Mouse (Mus musculus): ENCODE measurements around the gene Vegfa. TPM values are rescaled to one million over a fixed set of nuclear protein-coding genes. Genes with fewer than 3 reads are reported as not detected.
"Not testable (repeated sequence)": the region's sequence is repeated elsewhere in the genome, so short reads cannot be mapped to it uniquely, and the experiment has no call there.

Vegfa gene
- total RNA-seq, 2 experiments from 2014 or later: 416 to 698 TPM

DNA sequence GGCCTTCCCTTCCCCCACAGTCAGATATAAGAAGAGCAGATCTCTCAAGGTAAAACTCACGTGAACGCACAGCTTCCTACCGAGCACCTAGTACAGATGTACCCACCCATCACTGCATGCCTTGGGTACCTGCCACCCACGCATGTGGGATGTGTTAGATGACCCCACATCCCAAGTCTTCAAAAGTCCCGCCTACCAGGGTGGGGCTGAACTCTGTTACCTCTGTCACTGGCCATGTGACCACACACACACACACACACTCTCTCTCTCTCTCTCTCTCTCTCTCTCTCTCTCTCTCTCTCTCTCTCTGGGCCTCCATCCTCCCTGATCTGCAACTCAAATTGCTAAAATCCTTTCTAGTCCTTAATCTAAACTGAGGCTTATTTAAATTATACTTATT lies 27.7 kb downstream of the Vegfa start:
- no peak for DNase-seq (ENCODE audit: low spot score in 2 of 2)

DNA sequence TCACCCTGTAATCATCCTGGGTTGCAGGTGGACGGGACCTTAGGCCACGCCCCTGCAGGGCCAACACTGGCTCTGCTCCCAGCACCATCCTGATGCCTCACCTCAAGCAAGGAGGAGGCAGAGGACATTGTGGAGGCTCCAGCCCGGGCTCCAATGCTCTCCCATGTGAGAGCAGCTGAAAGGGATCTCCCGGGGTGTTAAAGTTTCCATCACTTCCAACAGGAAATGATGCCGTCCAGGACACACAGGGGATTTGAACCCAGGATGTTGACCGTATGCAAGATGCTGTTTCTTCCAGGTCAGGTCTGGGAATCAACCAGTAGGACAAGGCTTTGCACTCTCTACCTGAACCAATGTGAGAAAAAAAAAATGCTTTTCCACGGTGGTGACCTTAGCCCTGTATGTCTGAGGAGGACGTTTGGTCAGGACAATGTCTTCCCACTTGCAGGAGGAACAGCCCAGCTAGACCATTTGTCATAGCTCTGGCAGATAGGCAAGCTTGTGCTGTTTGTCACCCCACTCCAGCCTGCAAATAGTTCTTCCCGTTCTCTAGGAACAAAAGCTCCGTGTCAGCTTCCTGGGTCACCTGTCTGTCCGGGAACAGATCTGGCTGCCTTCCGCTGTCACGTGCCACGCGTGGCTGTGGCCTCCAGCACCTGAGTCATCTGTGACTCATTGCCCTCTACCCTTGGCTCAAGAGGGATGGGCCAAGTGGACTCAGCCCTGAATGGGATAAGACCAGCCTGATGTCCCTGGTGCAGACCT lies 28.3 kb downstream of the Vegfa start:
- peak; percentile 62 to 67 for DNase-seq (ENCODE audit: low spot score in 2 of 2)

DNA sequence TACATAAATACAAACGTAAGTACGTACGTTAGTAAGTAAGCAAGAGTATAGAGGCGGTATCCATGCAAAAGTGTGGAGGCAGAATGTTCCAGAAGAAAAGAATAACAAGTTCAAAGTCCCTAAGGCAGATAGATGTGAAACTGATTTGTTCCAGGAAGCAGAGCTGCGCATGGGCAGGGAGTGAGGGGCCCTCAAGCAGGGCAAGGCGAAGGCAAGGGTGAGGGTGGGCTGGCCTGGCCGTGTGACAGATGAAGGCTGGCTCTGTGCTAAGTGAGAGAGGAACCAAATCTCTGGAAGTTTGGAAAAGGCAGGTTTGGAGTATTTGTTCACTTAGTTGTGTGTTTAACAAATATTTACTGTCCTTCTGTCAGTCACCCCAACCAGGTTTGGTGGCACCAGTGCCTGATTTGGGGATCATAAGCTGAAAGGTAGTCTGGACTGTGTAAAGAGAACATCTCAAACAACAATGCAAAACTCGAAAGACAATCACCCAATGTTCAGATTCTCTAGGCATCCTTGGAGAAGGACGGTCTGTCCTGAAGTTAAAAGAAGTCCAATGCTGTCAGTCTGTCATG lies 32.7 kb downstream of the Vegfa start:
- DNase-seq (ENCODE audit: low spot score in 2 of 2): no peak

DNA sequence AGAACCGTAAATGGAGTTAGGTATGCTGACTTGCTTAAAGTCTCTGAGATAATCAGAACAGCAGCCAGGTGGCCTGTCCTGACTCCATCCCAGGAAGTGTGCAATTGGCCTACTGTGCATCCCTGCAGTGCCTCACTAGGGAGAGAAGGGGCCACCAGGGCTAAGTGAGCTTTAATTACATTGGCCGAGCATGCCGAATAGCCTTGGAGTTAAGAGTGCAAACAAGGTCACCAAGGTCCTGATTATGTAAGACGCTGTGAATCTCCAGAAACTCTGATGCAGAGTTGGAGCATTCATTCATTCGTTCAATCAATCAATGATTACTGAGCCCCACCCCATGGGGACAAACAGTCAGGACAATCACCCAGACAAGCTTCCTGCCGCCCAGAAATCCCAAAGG lies 33.8 kb downstream of the Vegfa start:
- DNase-seq (ENCODE audit: low spot score in 2 of 2): no peak

DNA sequence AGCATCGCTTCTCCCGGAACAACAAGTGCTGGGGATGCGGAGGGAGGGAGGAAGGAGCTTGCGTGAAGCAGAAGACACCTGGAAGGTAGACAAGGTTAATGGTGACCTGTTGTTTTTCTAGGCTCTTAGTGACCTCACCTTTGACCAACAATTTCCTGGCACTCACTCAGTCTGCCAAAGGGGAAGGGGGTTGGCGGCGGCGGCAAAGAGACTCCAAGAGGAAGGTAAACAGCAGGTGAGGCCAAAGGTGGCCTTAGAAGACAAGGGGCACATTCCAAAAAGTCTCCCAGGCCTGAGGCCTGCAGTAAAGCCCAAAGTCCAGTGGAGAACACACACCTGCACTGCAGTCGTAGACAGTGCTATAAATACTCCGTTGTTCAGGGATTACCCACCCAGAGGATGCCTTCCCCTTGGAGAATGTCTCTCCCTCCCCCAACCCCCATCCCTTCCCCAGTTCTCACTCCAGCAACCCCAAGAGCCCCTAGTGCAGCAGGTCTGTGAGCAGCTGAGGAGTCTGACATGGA lies 35.2 kb downstream of the Vegfa start:
- no peak for DNase-seq (ENCODE audit: low spot score in 2 of 2)

DNA sequence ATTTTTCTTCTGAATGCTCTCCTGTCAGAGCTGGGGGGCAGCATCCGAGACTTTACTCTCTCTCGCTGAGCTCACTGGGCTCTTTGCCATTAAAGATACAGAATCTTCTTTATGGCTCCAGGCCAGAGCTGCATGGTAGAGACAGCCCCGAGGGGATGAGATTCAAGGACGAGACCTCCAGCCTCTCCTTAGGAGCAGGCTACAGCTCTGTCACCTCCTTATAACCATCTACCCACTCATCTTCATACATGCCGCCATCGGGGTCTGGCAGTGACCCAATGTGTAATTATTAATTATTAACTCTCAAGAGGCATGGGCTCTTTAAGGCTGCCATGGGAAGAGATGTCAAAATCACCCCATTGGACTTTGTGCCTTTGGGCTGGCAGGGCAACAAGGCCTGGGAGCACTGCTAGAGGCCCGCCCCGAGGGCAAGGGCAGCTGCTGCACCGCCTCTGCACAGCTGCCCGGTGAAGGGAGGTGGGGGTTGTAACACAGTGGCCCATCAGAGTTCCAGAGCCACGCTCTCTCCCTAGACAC lies 37.8 kb downstream of the Vegfa start:
- no peak for DNase-seq (ENCODE audit: low spot score in 2 of 2)

DNA sequence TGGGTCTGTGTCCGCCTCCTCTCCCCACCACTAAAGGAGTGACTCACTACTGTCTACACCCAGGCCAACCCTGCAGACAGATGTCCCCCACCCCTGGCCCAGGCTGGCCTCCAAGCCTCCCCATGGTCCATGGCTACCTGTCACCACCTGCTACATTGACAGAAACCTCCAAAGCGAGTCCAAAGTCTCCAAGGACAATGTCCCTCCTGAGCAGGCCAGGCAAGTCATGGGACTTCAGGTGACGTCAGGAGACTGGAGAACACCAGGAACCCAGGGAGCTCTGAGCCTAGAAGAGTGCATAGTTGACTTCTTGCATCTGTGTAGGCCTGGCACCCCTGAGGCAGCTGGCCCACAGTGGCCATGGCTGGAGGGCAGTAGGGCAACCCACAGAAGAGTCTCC lies 45.3 kb downstream of the Vegfa start:
- no peak for DNase-seq (ENCODE audit: low spot score in 2 of 2)

DNA sequence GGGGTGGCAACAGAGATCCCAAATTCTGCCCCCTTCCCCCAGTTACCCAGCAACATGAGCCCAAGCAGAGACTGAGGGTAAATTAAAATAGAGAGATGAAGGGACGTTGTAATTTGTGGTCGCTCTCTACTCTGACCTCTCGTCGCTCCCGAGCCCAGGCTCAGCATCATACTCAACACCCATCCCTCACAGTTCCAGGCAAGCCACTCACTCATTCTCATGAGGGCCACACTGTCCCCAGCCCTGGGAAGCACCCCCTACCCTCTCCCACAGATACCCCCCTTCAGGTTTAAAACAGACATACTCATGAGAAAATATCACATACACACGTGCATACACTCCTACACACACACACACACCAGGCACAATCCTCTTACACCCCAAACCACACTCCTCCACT lies 45.8 kb downstream of the Vegfa start:
- DNase-seq (ENCODE audit: low spot score in 2 of 2): no peak

DNA sequence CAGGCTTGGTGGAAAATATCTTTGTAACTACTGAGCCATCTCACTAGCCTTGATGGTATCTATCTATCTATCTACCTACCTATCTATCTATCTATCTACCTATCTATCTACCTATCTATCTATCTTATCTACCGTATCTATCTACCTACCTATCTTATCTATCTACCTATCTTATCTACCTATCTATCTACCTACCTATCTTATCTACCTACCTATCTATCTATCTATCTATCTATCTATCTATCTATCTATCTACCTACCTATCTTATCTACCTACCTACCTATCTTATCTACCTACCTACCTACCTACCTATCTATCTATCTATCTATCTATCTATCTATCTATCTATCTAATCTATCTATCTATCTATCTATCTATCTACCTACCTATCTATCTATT lies 49.0 kb downstream of the Vegfa start:
- not testable (repeated sequence) for DNase-seq (ENCODE audit: low spot score in 2 of 2)

DNA sequence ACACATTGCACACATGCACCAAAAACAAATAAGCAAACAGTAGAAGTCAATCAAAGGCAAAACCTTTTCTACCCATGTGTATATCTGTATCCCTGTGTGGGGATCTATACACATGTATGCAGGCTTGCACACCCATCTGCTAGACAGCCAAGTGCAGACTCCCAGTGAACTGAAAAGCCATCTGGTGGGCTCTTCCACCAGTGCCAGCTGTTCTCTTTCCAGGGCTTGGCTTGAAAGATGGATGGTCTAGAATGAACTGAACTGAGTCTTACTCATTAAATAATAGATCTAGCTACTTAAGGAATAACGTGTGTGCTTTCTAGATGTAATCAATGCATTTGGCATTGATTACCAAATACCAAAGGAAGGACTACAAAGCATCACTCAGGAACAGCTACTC lies 50.3 kb downstream of the Vegfa start:
- no peak for DNase-seq (ENCODE audit: low spot score in 2 of 2)

DNA sequence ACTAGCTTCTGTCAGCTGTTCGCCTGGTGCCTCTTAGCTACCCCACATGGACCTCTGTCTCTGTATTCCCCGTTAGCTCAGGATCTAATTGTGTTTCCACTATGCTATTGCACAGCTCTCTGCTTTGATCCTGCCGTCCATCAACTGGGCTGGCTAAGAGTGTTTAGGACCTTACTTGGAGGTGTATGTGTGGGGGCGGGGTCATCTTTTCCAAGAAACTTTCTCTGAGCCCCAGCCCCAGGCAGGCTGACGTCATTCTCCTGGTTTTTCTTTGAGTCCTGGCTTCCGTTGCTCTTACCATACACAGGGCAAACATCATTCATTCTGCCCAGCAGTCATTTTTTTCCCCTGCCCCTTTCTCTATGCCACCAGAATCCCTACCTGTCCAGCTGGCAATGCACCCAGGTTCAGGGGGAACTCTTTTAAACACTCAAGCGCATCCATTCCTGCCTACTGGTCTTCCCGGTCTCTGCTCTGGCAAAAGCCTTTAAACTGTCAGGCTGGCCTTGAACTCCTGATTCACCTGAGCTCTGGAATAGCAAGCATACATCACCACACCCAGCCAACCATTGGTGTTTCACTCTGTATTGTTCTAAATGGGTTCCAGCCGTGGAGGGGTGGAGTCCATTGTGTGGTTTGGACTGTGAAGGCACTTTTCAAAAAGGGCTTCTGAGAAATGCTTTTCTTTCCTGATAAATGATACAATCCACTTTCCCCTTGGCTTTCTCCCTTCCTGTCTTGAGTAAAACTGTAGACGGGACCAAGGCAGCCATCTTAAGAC lies 53.0 kb downstream of the Vegfa start:
- no peak for DNase-seq (ENCODE audit: low spot score in 2 of 2)

DNA sequence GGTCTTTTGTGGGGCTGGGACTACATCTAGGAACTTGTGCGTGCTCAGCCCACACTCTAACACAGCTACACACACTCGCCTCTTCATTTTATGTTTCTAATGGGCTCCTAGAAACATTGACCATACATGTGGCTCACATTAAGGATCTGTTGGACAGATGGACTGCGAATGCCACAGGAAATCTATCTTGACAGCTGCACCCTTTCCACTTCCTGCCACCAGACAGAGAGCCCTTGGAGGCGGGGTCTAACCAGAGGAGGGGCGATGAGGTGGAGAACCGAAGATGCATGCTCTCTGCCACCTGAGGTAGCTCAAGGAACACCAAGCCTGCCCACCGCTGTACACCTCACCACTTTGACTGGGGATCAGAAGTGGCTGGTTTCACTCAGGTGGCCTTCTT lies 57.7 kb downstream of the Vegfa start:
- no peak for DNase-seq (ENCODE audit: low spot score in 2 of 2)

DNA sequence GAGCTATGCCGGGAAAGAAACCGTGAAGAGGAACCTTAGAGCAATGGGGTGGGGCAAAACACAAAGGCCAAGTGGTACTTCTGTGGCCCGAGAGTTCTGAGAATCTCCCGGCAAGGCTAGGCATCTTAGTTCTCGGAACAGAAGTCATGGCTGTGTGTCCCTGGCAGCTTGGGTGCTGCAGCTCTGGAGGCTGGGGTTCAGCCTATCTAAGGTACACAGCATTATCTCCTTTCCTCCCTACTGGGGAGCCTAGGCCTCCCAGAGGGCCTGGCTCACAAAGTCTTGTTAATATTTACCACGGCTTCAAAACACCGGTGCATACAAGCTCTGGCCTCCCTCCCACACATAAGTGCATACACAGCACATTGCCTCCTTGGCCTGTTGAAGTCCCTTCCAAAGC lies 59.0 kb downstream of the Vegfa start:
- no peak for DNase-seq (ENCODE audit: low spot score in 2 of 2)

DNA sequence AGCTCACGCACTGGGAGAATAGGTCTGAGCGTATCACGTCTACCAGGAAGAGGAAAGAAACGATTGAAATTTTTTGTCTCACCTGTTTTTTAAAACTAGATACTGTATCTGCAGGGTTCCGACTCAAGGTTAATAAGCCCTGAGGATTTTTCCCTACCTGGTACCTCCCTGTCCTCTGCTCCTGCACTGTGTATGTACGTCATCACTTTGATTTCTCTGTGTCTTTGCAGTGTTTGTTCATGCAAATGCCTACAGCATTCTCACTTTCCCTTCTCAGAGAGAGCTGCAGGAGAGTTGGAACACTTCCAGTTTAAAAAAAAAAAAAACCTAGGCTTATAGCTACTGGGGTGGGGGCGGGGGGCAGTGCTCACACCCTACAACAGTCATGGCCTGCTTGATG lies 59.8 kb downstream of the Vegfa start:
- no peak for DNase-seq (ENCODE audit: low spot score in 2 of 2)

DNA sequence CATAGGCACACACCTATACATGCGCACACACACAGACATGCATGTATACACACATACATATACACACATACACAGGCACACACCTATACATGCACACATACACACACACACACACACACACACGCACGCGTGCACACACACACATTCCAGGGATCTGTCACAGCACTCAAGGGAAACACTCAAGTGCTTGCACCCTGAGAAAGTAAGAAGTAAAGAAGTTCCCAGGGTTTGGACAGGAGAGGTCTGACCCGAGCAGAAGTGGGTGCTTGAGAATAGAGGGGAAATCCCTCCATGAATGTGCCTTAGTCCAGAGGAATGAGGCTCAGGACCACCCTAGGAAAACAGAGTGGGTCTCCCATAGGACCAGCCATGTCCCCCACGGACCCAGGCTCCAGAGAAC lies 60.4 kb downstream of the Vegfa start:
- DNase-seq (ENCODE audit: low spot score in 2 of 2): no peak

DNA sequence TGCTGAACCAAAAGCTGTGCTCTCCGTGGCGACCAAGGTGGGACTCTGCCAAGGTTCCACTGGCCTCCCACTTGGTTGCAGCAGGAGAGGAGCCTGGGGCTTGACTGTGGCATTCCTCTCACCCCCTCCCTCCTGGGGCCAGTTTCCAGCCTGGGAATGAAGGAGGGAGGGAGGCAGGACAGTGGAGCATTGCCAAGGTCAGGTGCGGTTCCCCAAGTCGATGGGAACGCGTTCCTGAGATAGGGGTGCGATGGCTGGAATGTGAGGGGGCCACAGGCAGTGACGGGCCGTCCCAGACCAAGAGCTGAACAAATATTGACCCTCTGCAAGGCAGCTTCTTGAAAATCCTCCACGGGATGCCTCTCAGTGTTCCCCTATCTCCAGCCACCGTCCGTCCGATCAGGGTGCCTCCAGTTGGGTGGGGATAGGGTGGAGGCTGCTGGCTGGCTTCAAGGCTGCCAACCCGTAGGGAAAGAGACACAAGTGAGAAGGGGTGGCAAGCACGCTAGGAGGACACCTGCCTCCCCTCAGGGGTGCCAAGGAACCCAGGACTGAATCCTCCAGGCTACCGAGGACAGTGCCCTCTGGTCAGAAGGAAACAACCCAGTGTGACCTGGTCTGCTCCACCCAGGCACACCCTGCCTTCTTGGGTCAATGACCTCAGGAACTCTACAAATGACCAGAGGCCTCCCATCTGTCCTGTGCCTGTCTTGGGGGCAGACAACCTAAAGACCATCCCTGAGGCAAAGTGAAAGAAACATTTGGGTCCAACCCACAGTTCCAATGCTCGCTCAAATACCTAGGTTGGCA lies 61.2 kb downstream of the Vegfa start:
- no peak for DNase-seq (ENCODE audit: low spot score in 2 of 2)

DNA sequence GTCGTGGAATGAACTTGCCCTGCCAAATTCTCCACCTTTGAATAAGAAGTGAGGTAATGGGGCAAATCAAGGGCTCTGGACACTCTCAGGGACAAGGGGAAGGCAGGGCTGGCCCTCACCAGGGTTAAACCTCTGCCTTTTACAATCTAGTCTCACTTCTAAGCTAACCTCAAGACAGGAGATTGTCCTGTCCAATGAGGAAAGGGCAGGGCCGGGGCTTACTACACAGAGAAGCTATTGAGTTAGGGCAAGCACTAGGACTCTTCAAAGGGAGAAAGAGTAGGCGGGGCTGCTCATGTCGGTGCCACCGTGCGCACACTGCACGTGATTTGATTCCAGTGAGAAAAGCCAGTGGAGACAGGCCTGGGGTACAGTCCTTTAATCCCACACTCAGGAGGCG lies 62.6 kb downstream of the Vegfa start:
- DNase-seq (ENCODE audit: low spot score in 2 of 2): no peak

DNA sequence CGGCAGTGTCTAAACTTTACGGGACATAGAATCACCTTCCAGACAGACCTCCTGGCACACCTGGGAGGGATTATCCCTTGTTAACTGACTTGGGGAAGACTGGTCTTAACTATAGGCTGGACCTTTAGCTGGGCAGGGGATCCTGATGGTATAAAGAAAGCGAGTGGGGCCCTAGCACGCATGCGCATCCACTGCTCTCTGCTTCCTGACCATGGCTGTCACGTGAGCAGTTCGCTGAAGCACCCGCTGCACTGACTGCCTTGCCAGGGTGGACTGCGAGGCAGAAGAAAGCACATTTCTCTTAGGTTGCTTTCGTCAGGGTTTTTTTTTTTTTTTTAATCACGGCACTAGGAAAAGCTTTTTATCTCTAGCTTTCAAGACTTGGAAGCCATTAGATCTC lies 63.8 kb downstream of the Vegfa start:
- no peak for DNase-seq (ENCODE audit: low spot score in 2 of 2)

Data from adrenal gland, adult 18-20 months (tissue).